Mouse (Mus musculus) brain, embryonic 18.5 days (tissue): Measurements from ENCODE around the gene Nlk.

ENCODE experiments used
- DNase-seq: peaks from one replicate; pipeline ENCODE4 v3.0.0-alpha.2; 2012; ENCODE audit warnings: low read depth, low spot score

Nlk gene

GRCm38 (mm10) chr11:78696777-78697752 lies at the start of gene Nlk:
Gene Nlk (minus strand): TSS chr11:78697373.
- DNase-seq = peak; percentile 99

GRCm38 (mm10) chr11:78746264-78746663 lies 49.1 kb upstream of the Nlk start:
- DNase-seq = no peak

DNA sequence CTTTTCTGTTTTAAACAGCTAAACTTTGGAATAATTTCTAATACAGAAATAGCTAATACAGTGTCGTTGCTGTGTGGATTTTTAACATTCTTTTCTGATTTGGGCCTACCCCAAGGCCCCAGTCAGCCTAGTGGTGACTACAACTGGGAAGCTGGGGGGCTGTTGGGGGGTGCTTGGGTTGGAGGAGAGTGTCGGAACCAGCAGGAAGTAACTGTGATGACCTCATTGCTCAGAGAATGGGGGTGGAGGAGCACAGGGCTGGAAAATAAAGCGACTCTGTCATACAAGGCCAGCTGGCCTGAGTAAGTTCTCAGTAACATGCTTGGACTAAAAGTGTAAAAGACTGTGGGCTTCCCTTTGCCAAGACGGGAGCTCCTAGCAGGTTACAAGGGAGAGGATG lies 48.3 kb upstream of the Nlk start:
- no peak for DNase-seq

GRCm38 (mm10) chr11:78742461-78742860 lies 45.3 kb upstream of the Nlk start:
- no peak for DNase-seq

GRCm38 (mm10) chr11:78741958-78742357 lies 44.8 kb upstream of the Nlk start:
- DNase-seq = no peak

GRCm38 (mm10) chr11:78739361-78739760 lies 42.2 kb upstream of the Nlk start:
- DNase-seq = no peak

DNA sequence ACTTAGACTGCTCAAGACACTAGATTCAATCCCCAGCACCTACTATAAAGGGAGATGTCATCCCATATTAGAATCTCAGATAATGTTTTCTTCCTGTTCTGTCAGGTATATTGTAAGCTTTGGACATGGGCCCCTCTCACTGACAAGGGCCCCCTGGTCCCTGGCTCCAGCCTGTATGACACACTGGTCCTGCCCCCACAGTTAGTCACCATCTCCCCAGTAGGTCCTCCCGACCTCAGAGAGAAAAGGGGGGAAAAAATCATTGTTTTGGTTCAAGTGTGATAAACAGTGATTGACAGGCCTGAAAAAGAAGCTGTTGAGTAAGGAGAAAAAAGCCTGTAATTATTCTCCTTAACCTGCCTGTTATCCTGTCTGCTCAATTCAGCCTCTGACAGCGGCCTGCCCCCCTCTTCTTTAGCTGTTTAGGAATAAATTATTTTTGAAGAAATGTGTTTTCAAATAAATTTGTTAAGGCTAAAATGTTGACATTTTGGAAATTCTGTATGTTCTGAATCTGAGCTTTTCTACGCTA lies 39.8 kb upstream of the Nlk start:
- DNase-seq = no peak

GRCm38 (mm10) chr11:78735168-78735567 lies 38.0 kb upstream of the Nlk start:
- no peak for DNase-seq

DNA sequence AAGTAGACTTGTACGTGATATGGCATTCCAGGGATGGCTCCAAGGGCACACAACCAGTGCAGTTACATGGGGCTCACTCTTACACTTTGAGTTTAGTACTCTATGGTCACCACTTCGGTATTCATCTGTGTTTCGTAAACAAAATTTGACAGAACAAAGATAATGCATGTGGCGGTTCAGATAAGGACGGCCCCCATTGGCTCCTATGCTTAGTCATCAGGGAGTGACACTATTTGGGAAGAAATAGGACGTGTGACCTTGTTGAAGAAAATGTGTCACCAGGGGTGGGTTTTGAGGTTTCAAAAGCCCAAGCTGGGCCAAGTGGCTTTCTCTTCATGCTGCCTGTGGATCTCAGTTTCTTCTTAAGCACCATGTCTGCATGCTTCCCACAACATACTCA lies 35.4 kb upstream of the Nlk start:
- no peak for DNase-seq

DNA sequence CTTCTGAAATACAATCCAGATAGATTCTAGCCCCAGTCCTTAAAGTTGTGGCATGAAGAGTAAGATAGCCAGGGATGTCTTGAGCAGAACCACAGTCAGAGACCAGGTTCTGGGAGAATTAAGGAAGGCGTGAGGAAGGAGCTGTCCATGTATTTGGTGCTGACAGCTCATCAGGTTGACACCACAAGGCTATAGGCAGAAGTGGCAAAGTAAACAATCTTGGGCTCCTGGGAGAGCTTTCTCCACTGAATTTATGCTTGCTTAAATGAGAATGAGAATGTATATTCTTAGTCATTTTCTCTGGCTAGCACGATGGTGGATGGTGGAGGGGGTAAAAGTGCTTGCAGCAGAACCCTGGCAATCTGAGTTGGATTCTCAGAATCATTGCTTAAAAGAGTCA lies 33.7 kb upstream of the Nlk start:
- DNase-seq = no peak

GRCm38 (mm10) chr11:78728041-78728440 lies 30.9 kb upstream of the Nlk start:
- no peak for DNase-seq

GRCm38 (mm10) chr11:78726366-78726765 lies 29.2 kb upstream of the Nlk start:
- no peak for DNase-seq

GRCm38 (mm10) chr11:78724792-78725191 lies 27.6 kb upstream of the Nlk start:
- DNase-seq = no peak

GRCm38 (mm10) chr11:78721419-78721818 lies 24.2 kb upstream of the Nlk start:
- no peak for DNase-seq

DNA sequence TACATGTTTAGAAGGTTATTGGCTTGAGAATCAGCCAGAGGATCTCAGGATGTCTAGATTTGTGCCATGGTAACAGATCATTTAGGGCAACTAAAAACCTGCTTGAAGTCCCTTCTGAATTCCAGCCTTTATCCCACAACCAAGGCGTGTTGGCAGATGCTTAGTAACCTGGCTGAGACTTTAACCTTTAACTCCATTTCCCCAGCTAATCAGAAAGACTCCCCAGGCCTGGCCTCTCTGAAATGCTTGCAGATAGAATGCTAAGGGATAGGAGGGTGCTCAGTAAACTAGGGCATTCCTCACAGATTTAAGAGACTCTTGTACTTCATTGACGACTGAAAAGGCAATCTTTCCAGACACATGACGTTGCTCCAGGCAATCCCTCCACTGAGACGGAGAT lies 20.5 kb upstream of the Nlk start:
- DNase-seq = no peak

DNA sequence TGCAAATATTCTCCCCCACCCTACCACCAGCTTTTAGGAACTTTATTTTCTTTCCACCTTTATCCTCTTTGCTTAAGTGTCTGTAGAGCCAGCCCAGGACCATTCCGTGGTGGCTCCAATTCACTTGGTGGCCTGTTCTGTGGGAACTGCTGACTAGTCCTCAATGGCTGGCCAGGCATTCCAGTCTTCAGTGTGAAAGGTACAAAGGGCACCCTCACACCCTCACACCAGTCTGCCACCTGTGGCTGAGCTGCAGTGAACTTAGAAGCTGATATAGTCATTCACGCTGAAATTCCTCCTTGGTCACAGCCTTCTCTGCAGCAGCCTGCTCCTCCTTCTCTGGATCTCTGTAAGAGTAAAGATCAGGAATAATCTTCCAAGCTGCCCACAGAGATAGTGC lies 11.5 kb upstream of the Nlk start:
- no peak for DNase-seq

DNA sequence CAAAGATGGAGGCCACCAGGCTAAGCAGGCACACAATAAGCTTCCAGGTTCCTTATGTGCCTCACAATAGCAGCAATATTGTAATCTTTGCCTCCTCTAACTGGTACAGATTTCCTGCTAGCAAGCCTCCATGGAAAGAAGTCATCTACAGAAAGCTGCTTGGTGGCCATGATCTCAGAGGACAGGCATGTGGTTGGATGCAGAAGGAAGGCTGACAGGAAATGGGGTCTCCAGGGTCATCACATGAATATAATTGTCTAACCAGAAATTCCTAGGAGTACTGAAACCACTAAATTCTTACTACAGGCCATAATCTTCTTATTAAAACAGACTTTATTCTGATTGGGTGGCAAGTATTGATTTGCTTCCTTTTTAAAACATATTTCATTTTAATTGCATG lies 8.9 kb upstream of the Nlk start:
- DNase-seq = no peak

DNA sequence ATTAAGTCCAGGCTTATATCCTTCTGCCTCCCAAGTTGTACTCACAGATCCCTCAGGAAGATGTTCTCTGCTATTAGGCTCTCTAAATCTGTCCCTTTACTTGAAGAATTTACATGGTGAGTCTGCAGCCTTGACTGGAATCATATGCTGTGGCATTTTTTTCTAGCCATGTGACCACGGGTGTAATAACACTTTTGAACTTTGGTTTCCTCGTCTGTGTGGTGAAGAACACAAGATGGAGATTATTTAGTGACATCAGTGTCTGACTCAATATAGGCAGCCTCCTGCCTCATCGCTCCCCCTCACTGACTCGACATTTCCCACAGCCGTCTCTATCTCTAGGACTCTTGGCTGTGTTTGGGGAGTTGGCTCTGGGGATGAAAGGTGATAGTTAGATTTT lies 5.9 kb upstream of the Nlk start:
- DNase-seq = no peak

GRCm38 (mm10) chr11:78702319-78702718 lies 5.1 kb upstream of the Nlk start:
- DNase-seq = no peak

- DNase-seq = peak; percentile 95
These were observed 589 bp upstream of the Nlk start for GRCm38 (mm10) chr11:78697753-78698171.

- no peak for DNase-seq
These were observed 2.9 kb downstream of the Nlk start for GRCm38 (mm10) chr11:78694249-78694648.

GRCm38 (mm10) chr11:78693307-78693706 lies 3.9 kb downstream of the Nlk start:
- DNase-seq = no peak

GRCm38 (mm10) chr11:78691201-78691600 lies 6.0 kb downstream of the Nlk start:
- no peak for DNase-seq
